Mouse (Mus musculus): ENCODE results near the gene Trmt11. TPM values are rescaled to one million over a fixed set of nuclear protein-coding genes. Genes with fewer than 3 reads are reported as not detected.
"Not testable (repeated sequence)": the region's sequence is repeated elsewhere in the genome, so short reads cannot be mapped to it uniquely, and the experiment has no call there.

The Trmt11 gene
- total RNA-seq, 2 experiments from 2014 or later, result 3.8 to 5.4 TPM

DNA sequence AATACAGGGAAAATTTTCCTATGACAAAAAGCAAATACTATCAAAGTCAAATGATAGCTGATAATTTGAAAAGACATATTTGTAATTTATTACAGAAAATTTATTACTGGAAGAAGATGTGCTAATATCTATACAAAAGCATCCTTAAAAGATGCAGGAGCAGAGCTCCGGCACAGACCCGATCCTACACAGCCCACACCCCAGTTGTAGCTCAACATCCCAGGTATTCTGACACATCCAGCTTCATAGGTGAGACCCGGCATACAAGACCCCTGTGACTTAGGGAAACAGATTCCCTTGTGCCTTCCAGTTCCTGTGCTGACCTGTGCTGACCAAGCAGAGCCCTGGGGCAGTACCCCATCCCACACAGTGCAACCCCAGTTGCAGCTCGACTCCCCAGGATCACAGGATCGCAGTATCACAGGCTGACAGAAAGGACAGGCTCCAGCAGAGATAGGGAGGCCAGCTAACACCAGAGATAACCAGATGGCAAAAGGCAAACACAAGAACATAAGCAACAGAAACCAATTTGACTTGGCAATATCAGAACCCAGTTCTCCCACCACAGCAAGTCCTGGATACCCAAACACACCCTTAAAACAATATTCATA is 22.8 kb downstream of the Trmt11 start:
- DNase-seq (ENCODE audit: low spot score), result no peak
- intact Hi-C loops (cut with DNase I), result no loop called here

DNA sequence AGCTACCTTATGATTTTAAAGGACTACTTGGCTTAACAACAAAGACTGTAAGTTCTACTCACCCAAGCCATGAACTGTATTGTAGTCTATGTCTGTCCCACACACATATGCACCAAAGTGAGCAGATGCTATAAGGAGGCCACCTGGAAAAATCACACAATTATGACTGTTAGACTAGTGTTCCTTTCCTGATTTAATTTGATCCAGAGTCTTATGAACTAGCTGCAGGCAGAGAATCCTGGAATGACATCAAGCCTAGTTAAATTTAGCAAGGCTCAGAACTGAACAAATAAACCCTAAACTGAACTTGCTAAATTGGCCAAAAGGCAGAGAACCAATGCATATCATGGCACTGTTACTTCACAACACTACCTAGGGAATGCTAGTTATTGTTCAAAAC is 34.2 kb downstream of the Trmt11 start:
- intact Hi-C loops (cut with DNase I), result no loop called here

DNA sequence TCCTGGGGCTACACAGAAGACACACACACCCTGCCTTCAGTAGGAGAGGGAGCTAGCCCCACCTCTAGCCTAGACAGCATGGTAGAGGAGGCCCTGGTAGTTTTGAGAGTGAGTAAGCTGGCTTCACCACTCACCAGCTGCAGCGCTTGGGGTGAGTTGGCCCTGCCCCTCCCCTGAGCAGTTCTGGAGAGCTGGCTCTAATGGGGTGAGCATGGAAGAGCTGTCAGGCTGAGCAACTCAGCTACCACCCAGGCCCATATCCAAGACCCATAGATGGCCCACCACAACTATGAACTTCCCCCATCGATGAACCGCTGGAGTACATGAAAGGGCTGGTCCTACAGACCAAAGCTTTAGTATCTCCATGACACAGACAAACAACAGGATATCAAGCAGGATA is 35.9 kb downstream of the Trmt11 start:
- intact Hi-C loops (cut with DNase I), result no loop called here
- no peak for DNase-seq (ENCODE audit: low spot score)

More for the DNA sequence above, 34.2 kb downstream of the Trmt11 start:
- no peak for DNase-seq (ENCODE audit: low spot score)

DNA sequence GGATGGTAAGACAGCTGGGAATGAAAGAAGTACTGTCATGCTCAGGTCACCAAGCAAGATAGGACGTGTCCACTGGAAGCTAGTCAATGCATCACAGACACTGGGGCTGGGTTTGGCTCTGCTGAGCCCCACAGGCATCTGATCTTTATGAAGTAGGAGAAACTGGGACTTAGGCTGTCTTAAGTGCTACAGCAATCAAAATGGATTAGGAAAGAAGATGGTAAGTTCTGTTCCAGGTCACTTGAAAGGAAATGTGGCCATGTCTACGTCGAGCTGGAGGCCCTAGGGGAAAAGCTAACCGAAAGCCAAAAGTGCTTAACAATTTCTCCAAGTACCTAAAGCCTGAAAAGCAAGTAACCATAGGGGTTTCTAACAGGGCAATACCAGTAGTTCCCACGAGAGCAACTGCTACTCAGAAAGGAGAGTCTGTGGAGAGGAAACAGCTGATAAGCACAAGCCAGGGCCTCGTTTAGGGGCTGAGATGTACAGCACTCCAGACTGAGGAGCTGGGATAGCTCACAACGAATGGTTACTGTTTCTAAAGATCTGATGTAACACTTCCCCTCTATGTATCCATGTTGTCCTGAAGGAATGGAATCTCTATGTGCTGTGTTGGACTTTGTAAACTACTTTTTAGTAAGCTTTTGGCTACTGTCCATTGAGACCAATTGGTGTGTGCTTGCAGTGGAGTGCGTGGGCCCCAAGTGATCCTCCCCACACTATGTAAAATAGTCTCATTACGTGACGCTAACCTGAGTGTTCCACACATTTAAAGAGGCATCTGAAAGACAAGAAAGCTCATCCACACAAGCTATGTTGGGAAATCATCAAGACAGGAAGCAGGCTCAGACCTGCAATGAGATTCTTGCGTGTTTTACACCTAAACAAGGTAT is 44.6 kb downstream of the Trmt11 start:
- no peak for DNase-seq (ENCODE audit: low spot score)
- intact Hi-C loops (cut with DNase I), result no loop called here

DNA sequence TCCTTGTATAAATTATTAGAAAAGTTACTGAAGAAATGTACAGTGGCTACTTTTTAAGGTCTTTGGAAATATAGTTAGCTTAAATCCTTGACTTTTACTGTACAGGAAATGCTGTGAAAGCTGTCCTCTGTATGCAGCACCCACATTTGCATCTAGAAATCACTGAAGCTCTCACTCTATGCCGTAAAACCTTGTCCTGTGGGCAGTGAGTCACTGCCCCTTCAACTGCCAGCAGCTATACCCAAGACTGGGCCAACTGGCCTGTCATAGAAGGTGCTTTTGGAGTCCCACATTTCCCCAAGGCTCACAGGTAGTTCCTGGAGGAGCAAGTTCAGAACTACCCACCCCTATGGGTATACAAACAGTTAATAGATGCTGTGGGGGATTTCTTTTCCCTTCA is 48.2 kb downstream of the Trmt11 start:
- intact Hi-C loops (cut with DNase I), result no loop called here
- no peak for DNase-seq (ENCODE audit: low spot score)

DNA sequence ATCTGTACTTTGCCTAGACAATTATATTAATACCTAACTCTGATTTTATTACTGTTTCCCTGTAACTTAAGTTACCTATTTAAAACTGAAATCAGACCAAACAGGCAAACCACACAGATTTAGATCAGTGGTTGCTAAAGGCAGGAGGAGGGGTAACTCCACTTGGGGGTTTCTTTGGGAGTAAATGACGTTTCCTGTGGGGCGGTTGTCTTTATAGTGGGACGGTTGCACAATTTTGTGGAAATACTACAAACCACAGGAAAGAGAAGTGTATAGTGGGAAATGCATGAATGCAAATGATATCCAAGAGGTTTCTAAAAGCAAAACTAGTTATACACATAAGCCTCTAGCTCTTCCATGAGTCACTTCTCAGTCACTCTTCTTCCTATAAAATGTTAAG is 50.6 kb downstream of the Trmt11 start:
- no peak for DNase-seq (ENCODE audit: low spot score)
- intact Hi-C loops (cut with DNase I), result no loop called here

DNA sequence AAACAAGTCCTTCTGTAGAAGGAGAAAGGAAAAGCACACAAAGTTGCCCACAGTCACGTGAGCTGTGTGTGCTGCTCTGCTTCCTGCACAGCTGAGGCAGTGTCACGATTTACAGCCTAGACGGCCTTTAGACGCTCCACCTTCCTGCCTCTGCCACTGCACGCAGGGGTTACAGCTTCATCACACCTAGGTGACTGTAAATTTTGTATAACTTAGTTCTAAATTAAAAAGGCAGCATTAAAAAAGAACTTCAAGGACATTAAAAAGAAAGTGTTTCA is 62.1 kb downstream of the Trmt11 start:
- intact Hi-C loops (cut with DNase I), result no loop called here
- no peak for DNase-seq (ENCODE audit: low spot score)

DNA sequence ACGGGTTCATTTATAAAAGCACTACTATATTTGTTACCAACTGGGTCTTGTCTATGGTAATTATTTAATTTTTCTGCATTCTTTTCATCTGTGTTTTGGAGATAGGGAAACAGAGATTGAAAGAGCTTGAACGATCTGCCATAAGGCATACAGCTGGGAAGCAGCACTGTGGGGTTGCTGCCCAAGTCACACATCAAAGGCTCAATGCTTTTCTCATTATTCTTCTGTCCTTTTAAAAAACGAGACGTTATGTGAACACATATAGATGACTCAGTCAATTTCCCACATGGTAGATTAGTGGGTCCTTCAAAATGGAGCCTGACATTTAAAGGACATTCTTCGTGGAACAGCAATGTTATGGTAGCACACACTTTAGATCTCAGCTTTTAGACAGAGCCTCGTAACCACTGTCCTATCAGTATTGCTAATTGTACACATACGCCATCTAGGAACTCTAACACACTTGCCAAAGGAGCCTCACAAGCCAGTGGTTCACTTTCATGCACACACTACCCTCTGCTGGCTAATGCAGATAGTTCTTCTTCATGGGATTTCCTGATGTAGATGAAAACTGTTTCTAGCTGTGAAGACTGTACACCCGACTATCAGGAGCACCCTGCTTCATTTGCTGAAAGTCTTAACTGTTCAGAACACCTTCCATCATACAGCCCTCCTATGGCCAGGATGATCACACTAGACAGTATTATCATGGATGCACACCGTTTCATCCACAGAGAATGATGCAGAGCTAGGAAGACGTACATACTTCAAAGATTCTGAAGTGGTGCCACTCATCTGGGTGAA is 62.6 kb downstream of the Trmt11 start:
- DNase-seq (ENCODE audit: low spot score), result no peak
- intact Hi-C loops (cut with DNase I), result no loop called here

DNA sequence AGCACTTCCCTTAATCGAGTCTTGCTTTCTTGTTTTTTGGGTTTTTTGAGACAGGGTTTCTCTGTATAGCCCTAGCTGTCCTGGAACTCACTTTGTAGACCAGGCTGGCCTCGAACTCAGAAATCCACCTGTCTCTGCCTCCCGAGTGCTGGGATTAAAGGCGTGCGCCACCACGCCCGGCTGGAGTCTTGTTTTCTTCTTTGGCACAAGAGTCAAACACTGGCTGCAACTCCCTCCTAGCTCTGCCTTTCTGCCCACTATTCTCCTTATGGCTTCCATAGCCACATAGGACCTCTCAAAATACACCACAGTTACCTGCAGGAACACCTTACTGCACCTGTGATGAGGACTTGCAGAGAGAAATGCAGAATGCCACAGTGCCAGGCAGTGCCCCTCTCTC is 64.6 kb downstream of the Trmt11 start:
- DNase-seq (ENCODE audit: low spot score); intact Hi-C loops (cut with DNase I): not testable (repeated sequence)

DNA sequence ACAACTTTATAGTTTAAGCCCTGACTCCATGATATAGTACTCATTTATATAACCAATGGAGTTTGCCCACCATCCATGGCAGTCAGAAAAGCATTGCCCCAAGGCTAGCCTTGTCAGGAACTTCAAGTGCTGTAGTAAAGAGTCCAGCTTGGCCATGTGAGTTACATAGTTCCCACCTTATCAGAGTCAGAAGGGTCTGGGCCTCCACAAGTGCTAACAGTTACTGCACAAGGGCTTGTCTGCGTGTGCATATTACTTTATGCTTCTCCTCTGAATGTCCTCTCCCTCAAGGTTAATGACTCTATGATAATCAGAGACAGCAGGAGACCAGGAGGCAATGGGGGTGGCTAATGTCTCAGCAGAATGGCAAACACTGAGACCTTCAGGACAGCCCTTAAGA is 73.4 kb downstream of the Trmt11 start:
- intact Hi-C loops (cut with DNase I), result no loop called here
- no peak for DNase-seq (ENCODE audit: low spot score)

DNA sequence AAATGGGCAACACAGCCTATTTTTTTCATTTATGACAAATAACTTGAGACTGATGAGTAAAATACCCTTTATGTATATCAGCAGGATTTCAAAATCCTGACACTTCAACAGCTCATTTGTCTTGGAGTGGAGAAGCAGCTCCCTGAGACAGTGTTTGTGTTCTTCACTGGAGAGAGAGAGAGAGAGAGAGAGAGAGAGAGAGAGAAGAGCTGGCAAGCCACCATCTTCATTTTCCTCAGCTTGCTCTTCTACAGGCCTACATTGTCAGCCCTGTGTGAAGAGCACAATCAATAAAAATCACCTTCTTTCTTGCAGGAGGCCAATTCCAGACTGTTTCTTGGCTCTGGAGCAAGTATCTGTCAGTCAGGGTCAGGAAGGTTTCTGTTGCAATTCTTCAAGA is 78.8 kb downstream of the Trmt11 start:
- no peak for DNase-seq (ENCODE audit: low spot score)
- intact Hi-C loops (cut with DNase I), result no loop called here

DNA sequence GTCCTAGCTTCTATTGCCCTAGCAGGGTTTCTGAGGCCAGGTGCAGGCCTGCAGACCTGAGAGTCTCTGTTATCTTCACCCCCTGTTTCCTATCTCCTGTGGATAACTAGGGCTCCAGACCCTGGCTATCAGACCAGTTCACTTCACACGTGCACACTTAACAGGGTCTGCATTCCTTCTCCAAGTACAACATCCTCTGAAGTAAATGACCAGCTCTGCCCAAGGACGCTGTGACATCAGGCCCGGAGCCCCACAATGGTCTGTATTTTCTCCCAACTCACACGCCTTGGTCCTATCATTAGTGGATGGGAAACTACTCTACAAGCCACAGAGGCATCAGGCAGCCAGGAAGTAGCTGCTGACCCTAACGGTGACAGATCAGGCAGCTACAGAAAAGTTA is 81.4 kb downstream of the Trmt11 start:
- intact Hi-C loops (cut with DNase I), result no loop called here
- DNase-seq (ENCODE audit: low spot score), result no peak

DNA sequence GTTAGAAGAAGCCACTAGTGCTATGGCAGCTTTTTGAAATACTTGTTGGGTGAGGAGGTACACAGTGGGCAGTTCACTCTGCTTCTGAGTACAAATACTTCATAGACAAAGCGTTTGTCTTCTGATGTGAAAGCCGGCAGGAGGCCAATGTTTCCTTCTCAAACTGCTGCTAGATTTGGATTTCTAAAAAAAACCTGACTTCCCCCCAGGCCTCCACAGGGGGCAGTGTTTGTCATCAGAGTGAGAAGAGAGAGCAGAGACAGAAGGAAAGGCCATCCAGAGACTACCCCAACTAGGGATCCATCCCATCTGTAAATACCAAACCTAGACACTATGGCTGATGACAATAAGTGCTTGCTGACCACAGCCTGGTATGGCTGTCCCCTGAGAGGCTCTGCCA is 83.3 kb downstream of the Trmt11 start:
- DNase-seq (ENCODE audit: low spot score), result no peak
- intact Hi-C loops (cut with DNase I), result no loop called here

DNA sequence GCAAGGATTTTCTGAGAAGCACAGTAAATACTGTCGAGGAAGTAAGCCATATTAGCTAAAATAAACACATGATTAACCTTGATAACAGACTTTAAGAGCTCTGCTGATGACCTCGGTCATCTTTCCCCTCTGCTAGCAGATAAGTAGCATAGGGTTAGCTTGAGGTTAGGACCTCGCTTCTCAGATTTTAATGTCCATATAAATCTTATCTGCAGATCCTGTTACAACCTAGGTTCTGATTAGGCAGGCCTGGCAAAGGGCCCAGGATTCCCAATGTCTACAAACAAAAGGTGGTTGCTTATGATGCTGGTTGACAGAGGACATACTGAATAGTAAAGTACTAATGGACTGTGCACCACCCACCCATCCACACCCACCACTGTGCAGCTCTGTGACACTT is 83.8 kb downstream of the Trmt11 start:
- DNase-seq (ENCODE audit: low spot score), result no peak
- intact Hi-C loops (cut with DNase I), result no loop called here

DNA sequence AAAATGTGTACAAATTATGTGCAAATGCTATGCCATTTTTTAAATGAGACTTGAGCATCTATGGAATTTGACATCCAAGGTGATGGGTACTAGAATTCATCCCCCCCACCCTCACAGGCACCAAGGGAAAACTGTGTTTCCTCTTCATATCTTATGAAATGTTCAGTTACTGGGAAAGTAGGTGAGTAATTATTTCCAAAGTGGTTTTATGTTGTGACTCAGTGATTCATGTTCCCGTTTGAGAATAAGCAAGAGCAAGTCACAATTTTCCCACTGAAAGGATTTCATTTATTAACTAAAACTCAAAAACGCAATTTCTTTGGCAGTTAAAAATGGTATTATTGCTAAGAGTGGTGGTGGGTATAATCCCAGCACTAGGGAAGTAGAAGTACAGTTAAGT is 95.8 kb downstream of the Trmt11 start:
- intact Hi-C loops (cut with DNase I), result no loop called here

DNA sequence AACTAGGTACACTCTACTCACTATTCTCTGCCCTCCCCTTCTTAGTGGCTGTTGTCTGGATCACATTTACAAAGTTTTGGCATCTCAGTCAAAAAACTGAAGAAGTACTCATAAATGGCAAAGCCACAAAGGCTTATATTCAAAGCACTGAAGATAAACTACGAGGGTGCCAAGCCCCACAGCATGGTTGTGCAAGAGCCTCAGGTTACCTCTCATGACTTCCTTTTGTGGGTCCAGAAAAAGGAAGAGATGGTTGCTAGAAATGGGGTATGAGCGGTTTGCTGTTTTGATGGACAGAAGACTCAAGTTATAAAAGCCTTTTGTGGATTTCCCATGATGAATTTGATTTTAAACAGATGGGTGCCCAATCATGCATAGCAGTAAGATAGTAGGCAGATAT is 97.4 kb downstream of the Trmt11 start:
- DNase-seq (ENCODE audit: low spot score), result no peak
- intact Hi-C loops (cut with DNase I), result no loop called here

More for the DNA sequence above, 95.8 kb downstream of the Trmt11 start:
- DNase-seq (ENCODE audit: low spot score), result no peak

DNA sequence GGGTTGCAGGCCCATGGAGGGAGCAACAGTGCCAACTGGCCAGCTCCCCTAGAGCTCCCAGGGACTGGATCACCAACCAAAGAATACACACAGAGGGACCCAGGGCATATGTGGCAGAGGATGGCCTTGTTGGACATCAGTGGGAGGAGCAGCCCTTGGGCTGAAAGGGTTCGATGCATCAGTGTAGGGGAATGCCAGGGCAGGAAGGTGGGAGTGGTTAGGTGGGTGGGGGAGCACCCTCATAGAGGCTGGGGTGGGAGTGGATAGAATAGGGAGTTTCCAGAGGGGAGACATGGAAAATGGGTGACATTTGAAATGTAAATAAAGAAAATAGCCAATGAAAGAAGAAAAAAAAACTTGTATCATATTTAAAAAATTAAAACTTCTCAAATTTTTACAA is 97.8 kb downstream of the Trmt11 start:
- DNase-seq (ENCODE audit: low spot score), result no peak
- intact Hi-C loops (cut with DNase I), result no loop called here

DNA sequence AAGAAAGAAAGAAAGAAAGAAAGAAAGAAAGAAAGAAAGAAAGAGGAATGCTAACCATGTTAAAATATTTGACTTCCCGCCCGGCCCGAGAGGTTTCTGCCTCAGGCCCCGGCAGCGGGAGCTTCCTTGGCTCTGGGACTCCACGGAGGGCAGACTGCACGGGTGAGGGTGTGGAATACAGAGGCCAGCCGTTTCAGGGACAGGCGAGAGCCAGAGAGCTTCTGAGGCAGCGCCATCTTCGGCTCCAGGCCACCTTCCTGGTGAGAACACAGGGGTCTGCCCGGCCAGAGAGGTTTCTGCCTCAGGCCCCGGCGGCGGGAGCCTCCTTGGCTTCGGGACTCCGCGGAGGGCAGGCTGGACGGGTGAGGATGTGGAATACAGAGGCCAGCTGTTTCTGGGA is 102.3 kb downstream of the Trmt11 start:
- intact Hi-C loops (cut with DNase I); DNase-seq (ENCODE audit: low spot score): not testable (repeated sequence)
